Mouse (Mus musculus) stomach, adult 2 months (tissue): Measurements from ENCODE around the gene Galnt16. TPM values are rescaled to one million over a fixed set of nuclear protein-coding genes. Genes with fewer than 3 reads are reported as not detected.

Experiments used
- polyA plus RNA-seq: library from polyadenylated mRNA; depleted of rRNA; stranded (reverse); fragments of >200 nt; gene quantifications from 2 replicates; pipeline ENCODE4 v1.2.3, GENCODE M21; 2012; rRNA removed

The Galnt16 gene
- 1.7 and 1.8 TPM in 2 replicates for polyA plus RNA-seq

GRCm38 (mm10) chr12:80517977-80518376 lies at the start of gene Galnt16:
Gene Galnt16 (plus strand): TSS chr12:80518277.

GRCm38 (mm10) chr12:80643693-80644505 lies 125.8 kb downstream of the Galnt16 start, which contains the start of the genes Slc39a9 and Erh:
Gene Slc39a9 (plus strand): TSS chr12:80643883.
Gene Erh (minus strand): TSS chr12:80644341.

Other genes starting within 250 kb of the Galnt16 start
- gene Dcaf5, start 81.7 kb upstream of the Galnt16 start, polyA plus RNA-seq: 6.5 and 6.9 TPM in 2 replicates
- 3.1 and 3.6 TPM in 2 replicates for gene Exd2, start 55.2 kb upstream of the Galnt16 start, polyA plus RNA-seq
- 26.7 and 38.3 TPM in 2 replicates for gene Slc39a9, start 125.6 kb downstream of the Galnt16 start, polyA plus RNA-seq
- 2.0 and 6.4 TPM in 2 replicates for gene Erh, start 126.1 kb downstream of the Galnt16 start, polyA plus RNA-seq
- gene Plekhd1, start 174.3 kb downstream of the Galnt16 start, polyA plus RNA-seq: 0.57 and 1.1 TPM in 2 replicates
- not detected in 2 replicates for gene Ccdc177, start 242.4 kb downstream of the Galnt16 start, polyA plus RNA-seq